Mouse (Mus musculus) kidney, embryonic 16.5 days (tissue): ENCODE data around the gene Plek2. TPM values are rescaled to one million over a fixed set of nuclear protein-coding genes. Genes with fewer than 3 reads are reported as not detected.

Experiments used
- polyA plus RNA-seq: library from polyadenylated mRNA; unstranded; fragments of >200 nt; fragmentation: Nextera tagmentation; extraction: Ambion mirVana; gene quantifications from 2 replicates; pipeline ENCODE4 v1.2.1, GENCODE M21; 2015

The Plek2 gene
- polyA plus RNA-seq, 1 experiment from 2014 or later: 4.7 TPM

Other genes with a start within 250 kb of the Plek2 start
- gene Fam71d, start 215.4 kb downstream of the Plek2 start, polyA plus RNA-seq: 0.18 TPM in 1 of 2 replicates, not detected in the other
- 23.0 and 25.4 TPM in 2 replicates for gene Mpp5, start 158.1 kb downstream of the Plek2 start, polyA plus RNA-seq
- 66.1 and 69.7 TPM in 2 replicates for gene Atp6v1d, start 45.3 kb downstream of the Plek2 start, polyA plus RNA-seq
- gene Eif2s1, start 45.1 kb downstream of the Plek2 start, polyA plus RNA-seq: 209 and 236 TPM in 2 replicates
- 4.7 and 5.3 TPM in 2 replicates for gene Tmem229b, start 100.7 kb upstream of the Plek2 start, polyA plus RNA-seq
- gene Plekhh1, start 122.2 kb upstream of the Plek2 start, polyA plus RNA-seq: 6.5 and 7.4 TPM in 2 replicates
- gene Pigh, start 182.7 kb upstream of the Plek2 start, polyA plus RNA-seq: 35.6 and 36.6 TPM in 2 replicates
- gene Arg2, start 223.8 kb upstream of the Plek2 start, polyA plus RNA-seq: 17.6 and 17.9 TPM in 2 replicates